Mouse (Mus musculus) forebrain, postnatal 0 days (tissue): ENCODE measurements around the gene Cfl1. TPM values are rescaled to one million over a fixed set of nuclear protein-coding genes. Genes with fewer than 3 reads are reported as not detected.

Experiments used
- ATAC-seq: fragments of 200-750 bp; cut with Nextera tagmentation; 2 replicates; pipeline ENCODE4 v1.8.0; 2017; ENCODE audit warnings: mild to moderate bottlenecking, moderate library complexity
- DNase-seq: peaks from one replicate; pipeline ENCODE4 v3.0.0-alpha.2; 2015
- H3K27ac ChIP-seq: fragments of 300-500 bp; sonication (generic); 2 replicates; pipeline ENCODE4 v1.5.1; 2014; ENCODE audit warnings: low read depth, mild to moderate bottlenecking, antibody characterized with exemption, low read length, moderate library complexity, mixed read lengths
- H3K27me3 ChIP-seq: fragments of 300-500 bp; sonication (generic); 2 replicates; pipeline ENCODE4 v1.6.1; 2014; ENCODE audit warnings: mild to moderate bottlenecking, low read length, mixed read lengths; ENCODE audit not compliant: insufficient read depth
- H3K36me3 ChIP-seq: fragments of 300-500 bp; sonication (generic); 2 replicates; pipeline ENCODE4 v1.6.1; 2014; ENCODE audit warnings: mild to moderate bottlenecking, moderate library complexity; ENCODE audit not compliant: insufficient read depth
- H3K4me1 ChIP-seq: fragments of 300-500 bp; sonication (generic); 2 replicates; pipeline ENCODE4 v1.6.1; 2014; ENCODE audit warnings: antibody characterized with exemption; ENCODE audit not compliant: insufficient read depth
- H3K4me2 ChIP-seq: fragments of 300-500 bp; sonication (generic); 2 replicates; pipeline ENCODE4 v1.6.1; 2014; ENCODE audit warnings: low read depth, mild to moderate bottlenecking, moderate library complexity
- H3K4me3 ChIP-seq: fragments of 300-500 bp; sonication (generic); 2 replicates; pipeline ENCODE4 v1.5.1; 2014; ENCODE audit warnings: low read depth, low read length, mixed read lengths
- H3K9ac ChIP-seq: fragments of 300-500 bp; sonication (generic); 2 replicates; pipeline ENCODE4 v1.6.1; 2014; ENCODE audit warnings: mild to moderate bottlenecking
- H3K9me3 ChIP-seq: fragments of 300-500 bp; sonication (generic); 2 replicates; pipeline ENCODE4 v1.6.1; 2016; ENCODE audit warnings: low read length
- CTCF ChIP-seq: sonication (generic); IDR thresholded peaks from 2 replicates; pipeline ENCODE4 v1.5.1; 2016; ENCODE audit warnings: antibody characterized with exemption, control low read depth, low read depth
- WGBS: fragments of 180-500 bp; shearing (Covaris S2); extraction: QIAGEN DNeasy Blood & Tissue Kit; methylation state at CpG from one replicate; pipeline ENCODE4 v1.1.7; 2014; 5-methylcytosine and 5-hydroxymethylcytosine counted together
- polyA plus RNA-seq: library from polyadenylated mRNA; unstranded; fragments of >200 nt; fragmentation: Nextera tagmentation; extraction: Ambion mirVana; gene quantifications from 2 replicates; pipeline ENCODE4 v1.2.1, GENCODE M21; 2015
- total RNA-seq: library from RNA; depleted of rRNA; stranded (reverse); fragments of >200 nt; gene quantifications from 2 replicates; pipeline ENCODE4 v1.2.3, GENCODE M21; 2014

Gene Cfl1
- total and polyA plus RNA-seq, 2 experiments from 2014 or later: 1,402 to 4,218 TPM

DNA sequence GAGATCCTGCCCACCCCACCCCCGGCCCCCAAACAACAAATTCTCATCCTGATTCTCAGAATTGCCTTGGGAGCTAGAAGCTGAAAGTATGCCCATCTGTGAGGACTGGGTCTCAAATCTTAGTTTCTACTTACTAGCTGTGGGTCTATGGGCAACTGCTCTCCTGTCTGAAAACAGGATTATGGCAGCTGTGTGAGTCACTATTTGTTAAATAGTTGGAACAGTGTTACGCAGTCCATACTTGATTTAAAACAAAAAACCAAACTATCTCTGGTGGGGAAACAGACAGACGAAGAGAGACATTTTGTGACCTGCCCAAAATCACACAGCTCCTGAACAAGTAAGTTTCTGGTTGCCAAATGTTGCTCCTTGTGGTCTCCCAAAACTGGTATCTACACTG is 40.6 kb upstream of the Cfl1 start:
- peaks cover 7% of the 10 kb centered on the region for H3K36me3 ChIP-seq
- no peak overlapping the region for H3K4me2 ChIP-seq
- no peak for ATAC-seq
- H3K9ac ChIP-seq: no peak overlapping the region
- H3K4me1 ChIP-seq: no peaks in the 10 kb centered on the region
- H3K9me3 ChIP-seq: no peaks in the 10 kb centered on the region
- H3K4me3 ChIP-seq: no peak overlapping the region
- no peak overlapping the region for H3K27ac ChIP-seq
- H3K27me3 ChIP-seq: peaks cover 29% of the 10 kb centered on the region
- TF ChIP-seq CTCF: no peak
- 88% methylated on average over 3 of the region's 3 CpGs for WGBS
- DNase-seq: no peak

- ATAC-seq: no peak
- WGBS: 92% methylated on average over 6 of the region's 6 CpGs
- no peak for TF ChIP-seq CTCF
- Histone ChIP-seq H3K9ac (no peak overlapping the region), H3K27me3 (peaks cover 29% of the 10 kb centered on the region), H3K4me2 (no peak overlapping the region), H3K27ac (no peak overlapping the region), H3K4me3 (no peak overlapping the region), H3K36me3 (peaks cover 7% of the 10 kb centered on the region), H3K9me3 (no peaks in the 10 kb centered on the region), H3K4me1 (peaks cover 10% of the 10 kb centered on the region)
- no peak for DNase-seq
These were observed 38.5 kb upstream of the Cfl1 start for GRCm38 (mm10) chr19:5451766-5452165.

- TF ChIP-seq CTCF: no peak
- H3K36me3 ChIP-seq: peaks cover 7% of the 10 kb centered on the region
- DNase-seq (no peak), ATAC-seq (no peak)
- peaks cover 23% of the 10 kb centered on the region for H3K4me1 ChIP-seq
- H3K9me3 ChIP-seq: no peaks in the 10 kb centered on the region
- no peak overlapping the region for H3K9ac ChIP-seq
- no peak overlapping the region for H3K27ac ChIP-seq
- H3K27me3 ChIP-seq: no peaks in the 10 kb centered on the region; the same call in 1 of the 2 replicates
- 79% methylated on average over 12 of the region's 12 CpGs for WGBS
- H3K4me2 ChIP-seq: peak overlapping the region; percentile 96
- no peak overlapping the region for H3K4me3 ChIP-seq
These were observed 35.2 kb upstream of the Cfl1 start for GRCm38 (mm10) chr19:5455037-5455436.

- Histone ChIP-seq H3K4me3 (peak overlapping the region; percentile 85), H3K4me1 (peaks cover 25% of the 10 kb centered on the region), H3K9ac (peak overlapping the region; percentile 96; the same call in 1 of the 2 replicates), H3K4me2 (peak overlapping the region; percentile 96), H3K9me3 (no peaks in the 10 kb centered on the region), H3K27me3 (no peaks in the 10 kb centered on the region; the same call in 1 of the 2 replicates), H3K27ac (peak overlapping the region; percentile 21; the same call in 1 of the 2 replicates), H3K36me3 (peaks cover 7% of the 10 kb centered on the region)
- ATAC-seq: no peak
- DNase-seq: no peak
- no peak for TF ChIP-seq CTCF
- WGBS: 58% methylated on average over 8 of the region's 8 CpGs
These were observed 34.7 kb upstream of the Cfl1 start for GRCm38 (mm10) chr19:5455568-5455967.

DNA sequence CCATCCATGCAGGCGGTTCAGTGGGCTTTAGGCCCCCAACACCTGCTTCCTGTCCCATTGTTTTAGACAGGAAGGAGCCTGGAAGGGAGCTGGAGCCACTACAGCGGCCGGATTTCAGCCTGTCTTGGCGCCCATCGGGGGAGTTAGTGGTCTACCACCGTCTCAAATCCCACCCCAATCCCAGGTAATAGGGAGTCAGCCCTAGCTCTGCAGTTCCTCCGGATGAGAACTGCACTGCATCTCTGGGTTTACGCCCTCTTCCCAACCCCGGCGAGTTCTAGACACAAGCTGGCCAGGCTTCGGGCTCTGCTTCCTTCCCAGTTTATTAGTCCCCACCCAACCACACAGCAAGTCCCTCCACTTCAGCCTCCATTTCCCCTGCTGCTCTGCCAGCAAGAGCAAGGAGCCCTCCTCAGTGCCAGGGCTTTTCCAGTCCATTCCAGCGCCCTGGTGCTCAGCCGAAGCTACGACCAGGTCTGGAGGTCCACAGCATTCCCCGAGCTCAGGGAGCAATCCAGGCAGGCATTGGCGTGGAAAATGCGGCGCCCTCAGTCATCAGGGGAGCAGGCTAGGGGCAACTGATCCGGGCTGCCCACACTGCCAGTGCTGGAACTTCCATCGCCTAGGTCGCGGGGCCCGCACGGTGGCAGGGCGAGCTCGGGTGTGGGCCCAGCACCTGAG is 33.9 kb upstream of the Cfl1 start:
- TF ChIP-seq CTCF: no peak
- DNase-seq (no peak), ATAC-seq (no peak)
- Histone ChIP-seq H3K4me2 (peak overlapping the region; percentile 96), H3K9me3 (no peaks in the 10 kb centered on the region), H3K27ac (peak overlapping the region; percentile 98), H3K4me3 (peak overlapping the region; percentile 85), H3K36me3 (peaks cover 7% of the 10 kb centered on the region), H3K27me3 (no peaks in the 10 kb centered on the region), H3K4me1 (peaks cover 30% of the 10 kb centered on the region), H3K9ac (peak overlapping the region; percentile 96)
- WGBS: 3% methylated on average over 26 of the region's 26 CpGs

DNA sequence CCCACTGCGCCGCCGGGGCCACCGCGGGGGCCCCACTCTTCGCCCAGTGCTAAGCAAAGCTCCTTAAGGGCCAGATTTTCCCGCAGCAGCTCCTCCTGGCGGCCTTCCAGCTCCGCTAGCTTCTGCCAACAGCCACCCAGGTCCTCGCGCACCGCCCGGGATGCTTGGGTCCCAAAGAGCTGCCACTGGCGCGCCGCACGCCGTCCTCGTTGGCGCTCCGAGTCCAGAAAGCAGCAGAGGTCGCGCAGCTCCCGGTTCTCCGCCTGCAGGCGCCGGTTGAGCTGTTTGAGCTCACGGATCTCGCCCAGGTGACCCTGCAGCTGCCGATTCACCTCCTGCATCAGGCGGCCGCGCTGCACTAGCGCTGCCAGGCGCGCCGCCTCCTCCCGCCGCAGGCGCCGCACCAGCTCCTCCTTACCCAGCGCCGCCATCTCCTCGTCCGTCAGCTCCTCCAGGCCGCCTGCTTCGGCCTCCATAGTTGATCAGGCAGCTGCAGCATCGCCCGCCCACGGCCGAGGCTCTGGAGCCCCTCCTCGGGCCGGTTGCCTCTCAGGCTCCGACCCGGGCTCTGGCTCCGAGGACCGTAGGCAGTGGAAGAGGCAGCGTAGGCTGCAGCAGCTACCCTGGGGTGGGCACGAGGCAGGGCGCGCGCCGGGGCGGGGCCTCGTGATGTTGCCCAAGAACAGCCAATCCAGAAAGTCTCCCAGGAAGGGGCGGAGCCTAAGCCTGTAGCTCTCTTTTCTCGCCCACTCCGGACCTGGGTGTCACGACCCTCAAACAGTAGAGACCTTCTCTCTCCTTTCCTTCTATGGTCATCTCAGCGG is 33.1 kb upstream of the Cfl1 start:
- ATAC-seq (peak; percentile 94), DNase-seq (peak; percentile 96)
- WGBS: under 1% methylated on average over 70 of the region's 70 CpGs
- Histone ChIP-seq H3K4me2 (peak overlapping the region; percentile 96), H3K36me3 (peaks cover 7% of the 10 kb centered on the region), H3K4me1 (peaks cover 33% of the 10 kb centered on the region), H3K9ac (peak overlapping the region; percentile 96), H3K27ac (peak overlapping the region; percentile 98), H3K9me3 (no peaks in the 10 kb centered on the region), H3K27me3 (no peaks in the 10 kb centered on the region), H3K4me3 (peak overlapping the region; percentile 85)
- TF ChIP-seq CTCF: peak; percentile 34

- TF ChIP-seq CTCF: no peak
- peak; percentile 5 for ATAC-seq
These were observed 32.4 kb upstream of the Cfl1 start, which contains the start of gene Ccdc85b for GRCm38 (mm10) chr19:5457746-5458442. Gene Ccdc85b (minus strand): TSS chr19:5457894.

More at GRCm38 (mm10) chr19:5457746-5458442, 32.4 kb upstream of the Cfl1 start, which contains the start of gene Ccdc85b:
- peak within 1 kb of the TSS; percentile 96 for H3K4me2 ChIP-seq
- peak within 1 kb of the TSS; percentile 85 for H3K4me3 ChIP-seq
- WGBS: 15% methylated on average over 14 of the region's 14 CpGs
- peak within 1 kb of the TSS; percentile 98 for H3K27ac ChIP-seq
- H3K27me3 ChIP-seq: no peaks in the 10 kb centered on the region
- H3K9ac ChIP-seq: peak within 1 kb of the TSS; percentile 96
- H3K36me3 ChIP-seq: peaks cover 15% of the 10 kb centered on the region
- no peaks in the 10 kb centered on the region for H3K9me3 ChIP-seq
- DNase-seq: no peak
- H3K4me1 ChIP-seq: peaks cover 33% of the 10 kb centered on the region
